ENCODE assay signal across 8 mouse cellular contexts in the genomic region with DNA sequence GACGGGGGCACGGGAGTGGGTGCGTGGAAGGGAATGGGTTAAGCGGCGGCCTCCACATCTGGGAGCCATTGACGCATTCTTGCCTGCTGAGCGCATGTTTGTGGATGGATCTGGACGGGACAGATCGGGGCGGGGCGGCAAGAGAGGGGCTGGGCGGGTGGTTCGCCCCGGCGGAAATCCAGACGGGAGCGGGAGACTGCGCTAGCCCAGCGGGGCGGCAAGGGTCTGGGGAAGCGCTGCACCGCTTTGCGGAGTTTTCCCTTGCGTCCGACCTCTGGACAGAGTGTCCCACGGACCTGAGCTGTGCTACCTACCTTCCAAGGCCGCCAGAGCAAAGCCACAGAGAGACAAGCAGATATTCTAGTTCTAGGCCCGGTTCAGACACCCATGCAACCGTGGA. TPM values are rescaled to one million over a fixed set of nuclear protein-coding genes. Genes with fewer than 3 reads are reported as not detected.
A peak's percentile ranks its signal among the peaks of the same experiment; 100 is the strongest.
DNase-seq lines count a peak whose midpoint lies in the region; ATAC-seq lines count a peak whose summit lies in the region.

No protein-coding gene starts in this region.

- H3K27ac ChIP-seq in forebrain, embryonic 14.5 days (ENCODE audit: low read depth, low read length) = peak overlapping the region; percentile 9; the same call in 1 of the 2 replicates
- H3K27ac ChIP-seq in limb, embryonic 13.5 days = peak overlapping the region; percentile 96
- no peak overlapping the region for H3K27ac ChIP-seq in midbrain, embryonic 15.5 days

- ATAC-seq in forebrain, embryonic 14.5 days = no peak
- ATAC-seq in limb, embryonic 13.5 days (ENCODE audit: low FRiP score, low read depth) = peak; percentile 37
- ATAC-seq in midbrain, embryonic 15.5 days (replicated peaks) = no peak

- H3K9ac ChIP-seq in forebrain, embryonic 14.5 days (ENCODE audit: low read length) = no peak overlapping the region; the same call in 1 of the 2 replicates
- H3K9ac ChIP-seq in limb, embryonic 13.5 days = peak overlapping the region; percentile 94
- no peak overlapping the region for H3K9ac ChIP-seq in midbrain, embryonic 15.5 days

- DNase-seq in thymus, postnatal 4 days = peak; percentile 43
- no peak for DNase-seq in thymus, postnatal 0 days (ENCODE audit: low spot score)
- no peak for DNase-seq in forebrain, embryonic 14.5 days (ENCODE audit: low spot score)
- DNase-seq in heart, postnatal 4 days = peak; percentile 89
- no peak for DNase-seq in left cerebral cortex, adult 18-20 months (ENCODE audit: low spot score in 2 of 2)
- DNase-seq in right cerebral cortex, adult 18-20 months = no peak

- peaks cover 57% of the 10 kb centered on the region for H3K4me1 ChIP-seq in forebrain, embryonic 14.5 days (ENCODE audit: control insufficient read depth, insufficient read depth, low read length)
- H3K4me1 ChIP-seq in limb, embryonic 13.5 days = peaks cover 87% of the 10 kb centered on the region
- peaks cover 67% of the 10 kb centered on the region for H3K4me1 ChIP-seq in midbrain, embryonic 15.5 days

- H3K4me3 ChIP-seq in forebrain, embryonic 14.5 days (ENCODE audit: low read depth, low read length) = 0 out of 2 replicates have a peak overlapping the region, but pooled peaks have one; percentile 9
- peak overlapping the region; percentile 90 for H3K4me3 ChIP-seq in limb, embryonic 13.5 days
- H3K4me3 ChIP-seq in midbrain, embryonic 15.5 days = 0 out of 2 replicates have a peak overlapping the region, but pooled peaks have one; percentile 5

- no peaks in the 10 kb centered on the region; the same call in 1 of the 2 replicates for H3K27me3 ChIP-seq in forebrain, embryonic 14.5 days (replicated peaks; ENCODE audit: control insufficient read depth, insufficient read depth, low read length)
- H3K27me3 ChIP-seq in limb, embryonic 13.5 days = no peaks in the 10 kb centered on the region
- H3K27me3 ChIP-seq in midbrain, embryonic 15.5 days (replicated peaks) = peaks cover 12% of the 10 kb centered on the region

- peak overlapping the region; percentile 90 for H3K4me2 ChIP-seq in forebrain, embryonic 14.5 days (ENCODE audit: low read length)
- H3K4me2 ChIP-seq in limb, embryonic 13.5 days (replicated peaks) = peak overlapping the region; percentile 95
- peak overlapping the region; percentile 99 for H3K4me2 ChIP-seq in midbrain, embryonic 15.5 days

- H3K36me3 ChIP-seq in forebrain, embryonic 14.5 days (ENCODE audit: control insufficient read depth, insufficient read depth, low read length) = no peaks in the 10 kb centered on the region
- peaks cover 9% of the 10 kb centered on the region for H3K36me3 ChIP-seq in limb, embryonic 13.5 days
- H3K36me3 ChIP-seq in midbrain, embryonic 15.5 days (replicated peaks) = no peaks in the 10 kb centered on the region

- 3% methylated on average over 29 of the region's 29 CpGs for WGBS in forebrain, embryonic 14.5 days
- WGBS in limb, embryonic 13.5 days = under 1% methylated on average over 29 of the region's 29 CpGs
- WGBS in midbrain, embryonic 15.5 days = 3% methylated on average over 29 of the region's 29 CpGs

- H3K9me3 ChIP-seq in forebrain, embryonic 14.5 days (replicated peaks; ENCODE audit: control insufficient read depth, low read length) = no peaks in the 10 kb centered on the region
- H3K9me3 ChIP-seq in limb, embryonic 13.5 days = no peaks in the 10 kb centered on the region
- H3K9me3 ChIP-seq in midbrain, embryonic 15.5 days = no peaks in the 10 kb centered on the region

RNA-seq across cellular contexts. Expression of a gene that starts 8.6 kb away (rescaled TPM):
- 40.4 and 41.0 TPM in 2 replicates for polyA plus RNA-seq in thymus, postnatal 0 days (2015; fragmentation: Nextera tagmentation; extraction: Ambion mirVana)
- polyA plus RNA-seq in forebrain, embryonic 14.5 days (2014; fragmentation: Nextera tagmentation; extraction: Ambion mirVana) = 8.2 and 9.8 TPM in 2 replicates
- 10 to 100 TPM; 34.6 to 38.1 TPM for total RNA-seq in heart, postnatal 4 days (2021)
- polyA plus RNA-seq in limb, embryonic 13.5 days (2015; fragmentation: Nextera tagmentation; extraction: Ambion mirVana) = 46.5 and 49.8 TPM in 2 replicates
- 9.7 and 10.5 TPM in 2 replicates for polyA plus RNA-seq in midbrain, embryonic 15.5 days (2015; fragmentation: Nextera tagmentation; extraction: Ambion mirVana)
- total RNA-seq in left cerebral cortex, adult 18-20 months (2021) = 10 to 100 TPM; 14.4 to 14.9 TPM

RNA-seq across cellular contexts. Expression of a gene that starts 28.6 kb away (rescaled TPM):
- polyA plus RNA-seq in thymus, postnatal 0 days (2015; fragmentation: Nextera tagmentation; extraction: Ambion mirVana) = 40.6 and 53.2 TPM in 2 replicates
- polyA plus RNA-seq in forebrain, embryonic 14.5 days (2014; fragmentation: Nextera tagmentation; extraction: Ambion mirVana) = 14.1 and 16.4 TPM in 2 replicates
- total RNA-seq in heart, postnatal 4 days (2021) = 10 to 100 TPM in 1 of 2 experiments, 1 to 10 TPM in 1; 9.8 to 10.2 TPM
- 31.4 and 32.3 TPM in 2 replicates for polyA plus RNA-seq in limb, embryonic 13.5 days (2015; fragmentation: Nextera tagmentation; extraction: Ambion mirVana)
- polyA plus RNA-seq in midbrain, embryonic 15.5 days (2015; fragmentation: Nextera tagmentation; extraction: Ambion mirVana) = 3.9 and 4.2 TPM in 2 replicates
- total RNA-seq in left cerebral cortex, adult 18-20 months (2021) = under 1 TPM; 0.33 to 0.45 TPM

RNA-seq across cellular contexts. Expression of a gene that starts 46.6 kb away (rescaled TPM):
- polyA plus RNA-seq in thymus, postnatal 0 days (2015; fragmentation: Nextera tagmentation; extraction: Ambion mirVana) = 0.27 and 0.51 TPM in 2 replicates
- polyA plus RNA-seq in forebrain, embryonic 14.5 days (2014; fragmentation: Nextera tagmentation; extraction: Ambion mirVana) = 0.27 and 0.28 TPM in 2 replicates
- 1 to 10 TPM; 2.0 to 2.5 TPM for total RNA-seq in heart, postnatal 4 days (2021)
- polyA plus RNA-seq in limb, embryonic 13.5 days (2015; fragmentation: Nextera tagmentation; extraction: Ambion mirVana) = 0.41 and 0.78 TPM in 2 replicates
- polyA plus RNA-seq in midbrain, embryonic 15.5 days (2015; fragmentation: Nextera tagmentation; extraction: Ambion mirVana) = 1.4 and 2.4 TPM in 2 replicates
- total RNA-seq in left cerebral cortex, adult 18-20 months (2021) = 1 to 10 TPM; 1.8 to 2.0 TPM

Comparison
In these comparisons a context has a peak if more than half of its experiments do, and no peak if none do; other contexts are left out.
1. DNase-seq: peak in thymus, postnatal 4 days (single experiment) and heart, postnatal 4 days (single experiment); none in thymus, postnatal 0 days (single experiment), forebrain, embryonic 14.5 days (single experiment), left cerebral cortex, adult 18-20 months (0 of 2) and right cerebral cortex, adult 18-20 months (single experiment).
2. H3K4me3 ChIP-seq: peak in every context shown above with its lines; median percentile 90 in limb, embryonic 13.5 days; 9 in forebrain, embryonic 14.5 days; 5 in midbrain, embryonic 15.5 days.
3. Peak in every context shown above with its lines, with median percentiles within 50 percentile points of each other: H3K4me2 ChIP-seq.